Mouse (Mus musculus) cerebellum, adult 2 months (tissue): ENCODE results near the gene Pde3a.

Experiments
- CTCF ChIP-seq: fragments of 200-500 bp; IDR thresholded peaks from 2 replicates; pipeline ENCODE4 v1.5.1; 2011; ENCODE audit warnings: low read depth, mild to moderate bottlenecking, control low read depth, low read length, moderate library complexity, borderline replicate concordance; ENCODE audit not compliant: insufficient read depth
- POLR2A ChIP-seq: fragments of 200-500 bp; IDR thresholded peaks from 2 replicates; pipeline ENCODE4 v1.6.1; 2011; ENCODE audit warnings: low read length, control low read depth, borderline replicate concordance; ENCODE audit not compliant: insufficient read depth

DNA sequence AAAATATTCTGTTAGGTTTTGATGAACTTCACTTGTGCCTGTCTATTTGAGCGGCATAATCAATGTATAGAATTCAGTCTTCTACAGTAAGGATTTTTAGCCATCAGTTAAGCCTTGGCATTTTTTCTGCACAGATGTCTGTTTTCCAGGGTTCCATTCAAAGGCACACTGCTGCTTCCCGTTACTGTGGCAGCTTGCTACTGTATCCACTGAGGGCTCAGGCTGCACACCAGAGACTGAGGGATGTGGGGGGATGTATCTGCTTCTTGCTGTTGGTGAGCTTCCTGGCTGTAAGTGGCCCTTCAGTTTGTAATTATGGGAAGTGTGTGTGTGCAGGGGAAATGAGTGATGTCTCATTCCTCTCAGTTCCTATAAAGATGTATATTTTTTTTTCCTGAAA, 154.9 kb downstream of the Pde3a start:
- TF ChIP-seq CTCF (no peak), POLR2A (no peak)
